Mouse (Mus musculus) forebrain, postnatal 0 days (tissue): ENCODE data around the gene Slc6a4. TPM values are rescaled to one million over a fixed set of nuclear protein-coding genes. Genes with fewer than 3 reads are reported as not detected.

Source experiments
- ATAC-seq: fragments of 200-750 bp; cut with Nextera tagmentation; 2 replicates; pipeline ENCODE4 v1.8.0; 2017; ENCODE audit warnings: mild to moderate bottlenecking, moderate library complexity
- DNase-seq: peaks from one replicate; pipeline ENCODE4 v3.0.0-alpha.2; 2015
- H3K27ac ChIP-seq: fragments of 300-500 bp; sonication (generic); 2 replicates; pipeline ENCODE4 v1.5.1; 2014; ENCODE audit warnings: low read depth, mild to moderate bottlenecking, antibody characterized with exemption, low read length, moderate library complexity, mixed read lengths
- H3K27me3 ChIP-seq: fragments of 300-500 bp; sonication (generic); 2 replicates; pipeline ENCODE4 v1.6.1; 2014; ENCODE audit warnings: mild to moderate bottlenecking, low read length, mixed read lengths; ENCODE audit not compliant: insufficient read depth
- H3K36me3 ChIP-seq: fragments of 300-500 bp; sonication (generic); 2 replicates; pipeline ENCODE4 v1.6.1; 2014; ENCODE audit warnings: mild to moderate bottlenecking, moderate library complexity; ENCODE audit not compliant: insufficient read depth
- H3K4me1 ChIP-seq: fragments of 300-500 bp; sonication (generic); 2 replicates; pipeline ENCODE4 v1.6.1; 2014; ENCODE audit warnings: antibody characterized with exemption; ENCODE audit not compliant: insufficient read depth
- H3K4me2 ChIP-seq: fragments of 300-500 bp; sonication (generic); 2 replicates; pipeline ENCODE4 v1.6.1; 2014; ENCODE audit warnings: low read depth, mild to moderate bottlenecking, moderate library complexity
- H3K4me3 ChIP-seq: fragments of 300-500 bp; sonication (generic); 2 replicates; pipeline ENCODE4 v1.5.1; 2014; ENCODE audit warnings: low read depth, low read length, mixed read lengths
- H3K9ac ChIP-seq: fragments of 300-500 bp; sonication (generic); 2 replicates; pipeline ENCODE4 v1.6.1; 2014; ENCODE audit warnings: mild to moderate bottlenecking
- H3K9me3 ChIP-seq: fragments of 300-500 bp; sonication (generic); 2 replicates; pipeline ENCODE4 v1.6.1; 2016; ENCODE audit warnings: low read length
- CTCF ChIP-seq: sonication (generic); IDR thresholded peaks from 2 replicates; pipeline ENCODE4 v1.5.1; 2016; ENCODE audit warnings: antibody characterized with exemption, control low read depth, low read depth
- WGBS: fragments of 180-500 bp; shearing (Covaris S2); extraction: QIAGEN DNeasy Blood & Tissue Kit; methylation state at CpG from one replicate; pipeline ENCODE4 v1.1.7; 2014; 5-methylcytosine and 5-hydroxymethylcytosine counted together
- polyA plus RNA-seq: library from polyadenylated mRNA; unstranded; fragments of >200 nt; fragmentation: Nextera tagmentation; extraction: Ambion mirVana; gene quantifications from 2 replicates; pipeline ENCODE4 v1.2.1, GENCODE M21; 2015
- total RNA-seq: library from RNA; depleted of rRNA; stranded (reverse); fragments of >200 nt; gene quantifications from 2 replicates; pipeline ENCODE4 v1.2.3, GENCODE M21; 2014

Slc6a4 gene
- total and polyA plus RNA-seq, 2 experiments from 2014 or later, result 3.0 TPM

GRCm38 (mm10) chr11:77000741-77001140 is 2.3 kb downstream of the Slc6a4 start:
- H3K4me1 ChIP-seq, result peaks cover 6% of the 10 kb centered on the region; the same call in 1 of the 2 replicates
- H3K4me3 ChIP-seq, result no peak overlapping the region
- H3K27ac ChIP-seq, result no peak overlapping the region
- no peaks in the 10 kb centered on the region for H3K36me3 ChIP-seq
- no peaks in the 10 kb centered on the region for H3K9me3 ChIP-seq
- no peak overlapping the region for H3K9ac ChIP-seq
- ATAC-seq, result no peak
- no peak for DNase-seq
- H3K27me3 ChIP-seq, result peaks cover 28% of the 10 kb centered on the region; the same call in 1 of the 2 replicates
- no peak for TF ChIP-seq CTCF
- no peak overlapping the region for H3K4me2 ChIP-seq
- 62% methylated on average over 5 of the region's 5 CpGs for WGBS

GRCm38 (mm10) chr11:77002361-77002760 is 4.0 kb downstream of the Slc6a4 start:
- WGBS, result 82% methylated on average over 1 of the region's 1 CpGs
- DNase-seq (no peak), ATAC-seq (no peak)
- Histone ChIP-seq H3K9me3 (no peaks in the 10 kb centered on the region), H3K9ac (no peak overlapping the region), H3K27me3 (peaks cover 28% of the 10 kb centered on the region; the same call in 1 of the 2 replicates), H3K27ac (no peak overlapping the region), H3K36me3 (no peaks in the 10 kb centered on the region), H3K4me2 (no peak overlapping the region), H3K4me3 (no peak overlapping the region), H3K4me1 (peaks cover 6% of the 10 kb centered on the region; the same call in 1 of the 2 replicates)
- no peak for TF ChIP-seq CTCF

DNA sequence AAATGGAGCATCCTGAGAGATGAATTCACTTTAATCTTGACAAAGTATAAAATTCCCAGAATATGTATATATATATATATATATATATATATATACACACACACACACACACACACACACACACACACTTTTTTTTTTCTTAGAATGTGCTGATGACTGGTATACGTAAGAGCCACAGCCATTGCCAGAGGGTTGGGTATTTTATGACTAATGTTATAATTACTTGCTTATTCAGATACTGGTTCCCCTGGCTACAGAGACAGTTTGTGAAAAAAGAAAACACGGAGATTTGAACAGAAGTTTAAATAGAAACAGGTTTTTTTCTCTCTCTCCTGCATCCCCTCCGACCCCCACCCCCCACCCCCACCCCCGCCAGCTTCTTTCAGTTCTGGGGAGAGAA is 7.5 kb downstream of the Slc6a4 start:
- Histone ChIP-seq H3K4me3 (no peak overlapping the region), H3K9me3 (no peaks in the 10 kb centered on the region), H3K4me2 (no peak overlapping the region), H3K9ac (no peak overlapping the region), H3K27me3 (0 out of 2 replicates have a peak, but pooled peaks cover 5% of the 10 kb centered on the region), H3K4me1 (no peaks in the 10 kb centered on the region), H3K36me3 (no peaks in the 10 kb centered on the region), H3K27ac (no peak overlapping the region)
- TF ChIP-seq CTCF, result no peak
- 53% methylated on average over 4 of the region's 4 CpGs for WGBS
- no peak for ATAC-seq
- DNase-seq, result no peak

- ATAC-seq (no peak), DNase-seq (no peak)
- WGBS, result 58% methylated on average over 6 of the region's 6 CpGs
- Histone ChIP-seq H3K4me2 (no peak overlapping the region), H3K36me3 (no peaks in the 10 kb centered on the region), H3K27ac (no peak overlapping the region), H3K27me3 (no peaks in the 10 kb centered on the region), H3K4me1 (no peaks in the 10 kb centered on the region), H3K9ac (no peak overlapping the region), H3K4me3 (no peak overlapping the region), H3K9me3 (no peaks in the 10 kb centered on the region)
- no peak for TF ChIP-seq CTCF
Measured at GRCm38 (mm10) chr11:77006616-77007015, 8.2 kb downstream of the Slc6a4 start.

DNA sequence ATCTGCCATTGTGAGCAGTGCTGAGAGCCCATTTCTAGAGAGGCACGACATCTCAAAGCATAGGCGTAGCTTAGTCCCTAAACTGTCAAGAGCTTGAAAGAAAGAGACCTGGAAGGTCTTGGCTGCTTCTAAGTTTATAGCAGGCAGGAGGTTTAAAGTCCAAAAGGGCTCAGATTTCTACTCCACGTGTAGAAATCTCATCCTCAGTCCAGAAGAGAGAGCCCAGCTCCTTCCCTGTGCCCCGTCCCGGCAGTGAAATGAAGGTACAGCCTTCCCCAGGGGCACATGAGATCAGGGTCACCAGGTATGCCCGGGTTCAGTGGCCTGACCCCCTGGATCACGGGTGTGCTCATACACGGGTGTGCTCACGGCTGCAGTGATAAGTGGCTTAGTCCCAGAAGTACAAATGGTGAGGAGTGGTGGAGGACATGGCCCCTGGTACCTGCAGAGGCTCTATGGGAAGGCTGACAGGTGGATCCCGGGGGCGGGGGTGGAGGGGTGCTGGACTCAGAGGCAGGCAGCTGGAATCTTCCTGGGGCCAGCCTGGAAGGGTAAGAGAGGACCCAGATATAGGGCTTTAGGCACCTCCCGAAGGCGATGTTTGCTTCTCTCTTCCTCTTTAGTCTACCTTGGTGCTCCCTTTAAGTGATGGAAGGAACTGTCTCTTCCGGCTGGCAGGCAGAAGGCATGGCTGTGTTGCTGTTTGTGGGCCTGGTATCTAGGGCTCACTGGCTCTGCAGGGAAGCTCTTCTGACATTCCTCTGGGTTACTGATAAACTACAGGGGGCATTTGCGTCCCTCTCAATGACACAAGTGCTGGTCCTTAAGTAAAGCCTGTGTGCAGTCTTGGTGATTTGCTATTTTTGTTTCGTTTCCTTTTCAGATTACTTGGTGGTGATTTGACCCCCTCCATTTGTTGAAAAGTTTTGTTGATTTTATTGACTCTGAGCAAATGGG is 10.9 kb downstream of the Slc6a4 start:
- TF ChIP-seq CTCF, result no peak
- Histone ChIP-seq H3K4me1 (no peaks in the 10 kb centered on the region), H3K27ac (no peak overlapping the region), H3K4me3 (no peak overlapping the region), H3K9me3 (no peaks in the 10 kb centered on the region), H3K9ac (no peak overlapping the region), H3K36me3 (no peaks in the 10 kb centered on the region), H3K4me2 (no peak overlapping the region), H3K27me3 (no peaks in the 10 kb centered on the region)
- ATAC-seq, result no peak
- WGBS, result 80% methylated on average over 16 of the region's 16 CpGs
- no peak for DNase-seq

DNA sequence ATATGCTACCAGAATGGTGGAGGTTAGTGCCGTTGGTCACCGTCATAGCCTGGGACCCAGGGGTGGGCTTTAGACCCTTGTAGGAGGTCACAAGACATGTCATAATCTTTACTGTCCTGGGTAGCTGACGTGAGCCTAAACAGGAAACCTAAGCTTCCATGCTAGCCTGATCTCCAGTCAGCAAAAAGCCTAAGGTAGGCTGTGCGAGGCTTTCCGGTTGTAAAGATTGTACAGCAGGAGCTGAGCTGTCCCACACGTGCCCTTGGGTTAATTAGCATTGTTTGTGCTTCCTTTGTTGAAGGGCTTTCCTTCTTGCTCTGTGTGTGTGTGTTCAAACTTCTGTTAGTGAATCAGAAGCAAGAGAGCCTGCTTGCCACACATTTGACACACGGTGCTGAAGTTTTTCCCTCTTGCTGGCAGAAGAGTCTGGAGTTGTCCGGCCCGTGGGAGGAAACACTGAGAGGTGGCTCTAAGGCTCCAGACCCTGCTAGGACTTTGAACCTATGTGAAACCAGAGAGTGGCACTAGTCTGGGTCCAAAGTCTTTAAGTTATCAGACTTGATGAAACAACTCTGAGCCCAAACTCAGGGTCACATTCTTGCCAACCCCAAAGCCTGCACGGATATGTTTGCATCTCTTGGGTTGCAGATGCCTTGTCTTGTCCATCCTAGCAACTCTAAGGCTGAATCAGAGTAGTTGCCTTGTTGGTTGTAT is 12.5 kb downstream of the Slc6a4 start:
- DNase-seq (no peak), ATAC-seq (no peak)
- WGBS, result 76% methylated on average over 10 of the region's 10 CpGs
- Histone ChIP-seq H3K4me1 (no peaks in the 10 kb centered on the region), H3K36me3 (no peaks in the 10 kb centered on the region), H3K4me3 (no peak overlapping the region), H3K27me3 (no peaks in the 10 kb centered on the region), H3K9ac (no peak overlapping the region), H3K9me3 (no peaks in the 10 kb centered on the region), H3K27ac (no peak overlapping the region), H3K4me2 (no peak overlapping the region)
- TF ChIP-seq CTCF, result no peak

GRCm38 (mm10) chr11:77018046-77018445 is 19.6 kb downstream of the Slc6a4 start:
- H3K27ac ChIP-seq, result no peak overlapping the region
- TF ChIP-seq CTCF, result no peak
- no peaks in the 10 kb centered on the region for H3K4me1 ChIP-seq
- no peaks in the 10 kb centered on the region for H3K9me3 ChIP-seq
- no peak overlapping the region for H3K9ac ChIP-seq
- no peaks in the 10 kb centered on the region for H3K36me3 ChIP-seq
- no peak overlapping the region for H3K4me3 ChIP-seq
- H3K27me3 ChIP-seq, result no peaks in the 10 kb centered on the region
- H3K4me2 ChIP-seq, result no peak overlapping the region
- DNase-seq (no peak), ATAC-seq (no peak)
- 86% methylated on average over 11 of the region's 11 CpGs for WGBS
